Mouse (Mus musculus): ENCODE results near the gene Trhr2. TPM values are rescaled to one million over a fixed set of nuclear protein-coding genes. Genes with fewer than 3 reads are reported as not detected.

The Trhr2 gene
- polyA plus RNA-seq, 1 experiment from 2014 or later, result not detected

DNA sequence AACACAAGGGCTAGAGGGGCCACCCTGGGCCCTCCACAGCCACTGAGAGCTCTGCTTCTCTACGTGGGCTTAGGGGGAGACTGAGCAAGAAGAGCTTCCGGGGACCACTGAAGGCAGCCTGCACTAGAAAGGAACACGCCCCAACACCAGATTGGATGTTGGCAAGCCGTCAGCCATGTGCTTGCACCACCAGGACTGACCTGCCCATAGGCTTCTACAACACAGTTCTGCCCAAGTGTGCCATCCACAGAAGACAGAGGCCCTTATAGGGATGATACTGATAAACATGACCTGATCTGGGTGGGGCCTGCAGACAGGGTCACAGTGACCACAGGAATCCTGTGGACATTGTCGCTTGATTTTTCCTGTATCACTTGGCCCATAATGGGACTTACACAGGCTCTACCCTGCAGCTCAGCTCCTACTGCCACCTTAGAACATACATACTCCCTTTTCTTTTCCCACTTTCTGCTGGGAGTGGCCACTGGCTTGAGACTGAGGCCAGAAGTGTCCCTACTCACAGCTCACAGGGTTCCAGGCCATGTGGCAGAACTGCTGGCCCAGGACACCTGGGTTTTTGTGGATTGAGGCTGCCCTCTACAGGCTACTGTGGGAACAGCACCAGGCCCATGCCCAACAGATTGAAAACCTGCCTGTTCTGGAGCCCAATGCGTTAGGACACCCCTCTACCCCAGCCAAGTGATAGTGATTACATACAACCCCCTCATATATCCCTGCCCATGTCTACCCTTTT, 27.6 kb downstream of the Trhr2 start:
- peak; percentile 86 for DNase-seq (ENCODE audit: low spot score)
- H3K27ac ChIP-seq (replicated peaks), result no peak overlapping the region
- H3K4me2 ChIP-seq (replicated peaks; ENCODE audit: low read depth), result no peak overlapping the region
- H3K9me3 ChIP-seq (ENCODE audit: control insufficient read depth, low read length), result no peaks in the 10 kb centered on the region
- 61% methylated on average over 6 of the region's 6 CpGs for WGBS
- H3K4me3 ChIP-seq (ENCODE audit: low read depth, low read length), result no peak overlapping the region
- peaks cover 4% of the 10 kb centered on the region; the same call in 1 of the 2 replicates for H3K36me3 ChIP-seq (ENCODE audit: control insufficient read depth, insufficient read depth, low read length)
- TF ChIP-seq CTCF (IDR thresholded peaks at IDR 0.05; ENCODE audit: low read depth) (peak; percentile 97), EP300 (optimal IDR thresholded peaks at IDR 0.05) (no peak)
- H3K4me1 ChIP-seq (replicated peaks; ENCODE audit: control insufficient read depth, insufficient read depth), result no peaks in the 10 kb centered on the region
- no peak overlapping the region for H3K9ac ChIP-seq (ENCODE audit: low read length)
- H3K27me3 ChIP-seq (ENCODE audit: control insufficient read depth, insufficient read depth, low read length), result no peaks in the 10 kb centered on the region; the same call in 1 of the 2 replicates
- peak; percentile 11; the same call in 1 of the 2 replicates for ATAC-seq (ENCODE audit: low FRiP score, low TSS enrichment)

DNA sequence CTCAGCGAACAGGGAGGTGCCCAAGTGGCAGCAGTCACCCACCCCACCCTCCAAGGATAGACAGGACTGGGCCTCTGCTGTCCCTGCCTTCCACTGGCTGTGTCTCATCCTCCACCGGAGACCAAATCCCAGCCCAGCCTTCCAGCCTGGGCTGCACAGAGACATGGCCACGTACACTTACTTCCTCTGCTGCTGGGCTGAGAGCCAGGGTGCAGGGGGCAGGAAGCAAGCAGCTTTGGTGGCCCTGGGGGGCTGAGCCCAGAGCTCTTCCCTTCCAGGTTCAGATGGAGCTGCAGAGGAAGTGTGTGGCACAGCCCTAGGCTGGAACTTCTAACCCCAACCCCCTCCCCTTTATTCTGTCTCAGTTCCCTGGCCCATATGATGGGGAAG, 29.4 kb downstream of the Trhr2 start:
- Histone ChIP-seq H3K36me3 (ENCODE audit: control insufficient read depth, insufficient read depth, low read length) (peaks cover 4% of the 10 kb centered on the region; the same call in 1 of the 2 replicates), H3K4me3 (ENCODE audit: low read depth, low read length) (no peak overlapping the region), H3K27me3 (ENCODE audit: control insufficient read depth, insufficient read depth, low read length) (no peaks in the 10 kb centered on the region; the same call in 1 of the 2 replicates), H3K9me3 (ENCODE audit: control insufficient read depth, low read length) (no peaks in the 10 kb centered on the region), H3K9ac (ENCODE audit: low read length) (no peak overlapping the region), H3K4me2 (replicated peaks; ENCODE audit: low read depth) (no peak overlapping the region), H3K4me1 (replicated peaks; ENCODE audit: control insufficient read depth, insufficient read depth) (no peaks in the 10 kb centered on the region), H3K27ac (replicated peaks) (peak overlapping the region; percentile 35; the same call in 1 of the 2 replicates)
- DNase-seq (ENCODE audit: low spot score) (no peak), ATAC-seq (ENCODE audit: low FRiP score, low TSS enrichment) (no peak)
- TF ChIP-seq CTCF (IDR thresholded peaks at IDR 0.05; ENCODE audit: low read depth) (no peak), EP300 (optimal IDR thresholded peaks at IDR 0.05) (no peak)
- WGBS, result 38% methylated on average over 3 of the region's 3 CpGs

DNA sequence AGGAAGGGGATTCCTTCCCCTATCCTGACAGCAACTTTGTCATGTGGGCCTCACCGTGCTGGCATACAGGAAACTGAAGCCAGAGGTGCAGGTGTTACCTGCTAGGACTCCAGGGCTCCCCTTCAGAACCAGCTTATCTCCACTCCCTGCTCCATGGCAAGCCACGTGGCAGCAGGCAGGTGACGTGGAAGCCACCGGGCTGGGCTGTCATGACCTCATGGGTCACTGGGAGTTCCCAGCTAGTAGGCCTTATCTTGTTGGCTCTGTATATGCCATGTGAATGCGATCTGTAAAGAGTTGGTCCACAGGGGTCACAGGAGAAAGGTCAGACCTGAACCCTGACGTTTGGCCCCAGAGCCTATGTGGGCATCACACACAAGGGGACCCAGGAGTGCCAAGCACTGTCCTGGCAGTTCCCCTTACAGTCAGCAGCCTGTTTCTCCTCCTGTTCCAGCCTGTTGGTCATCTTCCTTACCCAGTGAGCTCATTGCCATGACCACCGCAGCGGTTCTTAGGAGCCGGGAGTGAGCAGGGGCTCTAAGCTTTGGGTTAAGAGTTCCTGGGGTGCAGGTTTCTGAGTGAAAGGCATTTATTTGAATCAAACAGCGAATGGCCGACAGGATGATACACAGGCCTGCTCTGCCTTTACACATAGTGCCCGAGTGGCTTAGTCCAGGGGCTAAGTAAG, 30.0 kb downstream of the Trhr2 start:
- no peaks in the 10 kb centered on the region for H3K9me3 ChIP-seq (ENCODE audit: control insufficient read depth, low read length)
- no peak overlapping the region for H3K9ac ChIP-seq (ENCODE audit: low read length)
- peaks cover 4% of the 10 kb centered on the region; the same call in 1 of the 2 replicates for H3K36me3 ChIP-seq (ENCODE audit: control insufficient read depth, insufficient read depth, low read length)
- DNase-seq (ENCODE audit: low spot score) (peak; percentile 90), ATAC-seq (ENCODE audit: low FRiP score, low TSS enrichment) (peak; percentile 85)
- H3K27me3 ChIP-seq (ENCODE audit: control insufficient read depth, insufficient read depth, low read length), result no peaks in the 10 kb centered on the region; the same call in 1 of the 2 replicates
- peak overlapping the region; percentile 74 for H3K27ac ChIP-seq (replicated peaks)
- H3K4me3 ChIP-seq (ENCODE audit: low read depth, low read length), result no peak overlapping the region
- no peaks in the 10 kb centered on the region for H3K4me1 ChIP-seq (replicated peaks; ENCODE audit: control insufficient read depth, insufficient read depth)
- TF ChIP-seq CTCF (IDR thresholded peaks at IDR 0.05; ENCODE audit: low read depth), result no peak
- TF ChIP-seq EP300 (optimal IDR thresholded peaks at IDR 0.05), result no peak
- H3K4me2 ChIP-seq (replicated peaks; ENCODE audit: low read depth), result no peak overlapping the region
- 65% methylated on average over 12 of the region's 12 CpGs for whole genome bisulfite sequencing

DNA sequence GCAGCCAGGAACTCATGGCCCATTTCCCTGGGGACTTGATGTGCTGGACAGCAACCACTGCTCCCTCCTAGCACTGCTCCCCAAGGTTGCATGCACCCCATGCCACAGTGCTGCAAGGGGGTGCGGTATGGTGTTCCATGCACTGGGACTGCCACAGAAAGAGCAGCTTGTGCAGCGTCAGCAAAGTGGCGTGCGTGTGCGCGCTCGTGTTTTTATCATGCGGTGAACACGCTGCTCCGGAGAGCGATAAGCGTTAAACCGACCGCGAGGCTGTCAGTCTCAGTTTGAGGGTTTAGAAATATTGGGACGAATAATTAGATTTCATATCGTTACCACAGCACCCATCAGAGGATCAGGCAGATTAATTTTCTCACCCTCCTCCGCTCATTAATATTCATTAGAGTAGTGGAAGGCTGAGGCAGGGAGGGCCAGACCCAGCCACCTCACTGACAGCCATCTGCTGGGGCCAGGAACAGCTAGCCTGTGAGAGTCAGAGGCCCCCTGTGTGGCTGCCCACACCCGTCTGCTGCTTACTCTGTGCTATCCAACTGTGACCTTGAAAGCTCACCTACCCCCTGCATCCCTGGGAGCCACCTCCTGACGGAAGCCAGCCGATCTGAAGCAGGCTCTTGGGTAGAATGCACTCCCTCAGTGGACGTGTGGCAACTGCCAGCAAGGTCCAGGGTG, 30.9 kb downstream of the Trhr2 start:
- no peak for ATAC-seq (ENCODE audit: low FRiP score, low TSS enrichment)
- WGBS, result 76% methylated on average over 22 of the region's 22 CpGs

DNA sequence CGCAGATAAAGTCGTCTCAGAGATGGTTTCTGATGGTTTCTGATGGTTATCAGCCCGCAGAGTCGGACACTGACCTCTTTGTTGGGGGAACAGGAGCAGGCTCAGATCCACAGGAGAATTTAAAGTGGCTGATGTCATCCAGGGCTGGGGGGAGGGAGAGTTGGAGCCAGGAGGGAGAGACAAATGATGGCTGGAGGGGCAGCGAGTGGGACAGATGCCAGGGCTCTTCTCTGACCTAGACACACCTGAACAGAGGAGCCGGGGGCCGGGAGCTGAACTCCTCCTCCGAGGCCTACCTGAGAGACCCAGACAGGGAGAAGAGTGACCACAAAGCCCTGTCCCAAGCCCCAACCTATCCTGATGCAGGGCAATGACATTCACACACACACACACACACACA, 31.5 kb downstream of the Trhr2 start:
- DNase-seq (ENCODE audit: low spot score) (no peak), ATAC-seq (ENCODE audit: low FRiP score, low TSS enrichment) (no peak)
- H3K9me3 ChIP-seq (ENCODE audit: control insufficient read depth, low read length), result no peaks in the 10 kb centered on the region
- WGBS, result 77% methylated on average over 8 of the region's 8 CpGs
- TF ChIP-seq EP300 (optimal IDR thresholded peaks at IDR 0.05) (no peak), CTCF (IDR thresholded peaks at IDR 0.05; ENCODE audit: low read depth) (no peak)
- H3K36me3 ChIP-seq (ENCODE audit: control insufficient read depth, insufficient read depth, low read length), result no peaks in the 10 kb centered on the region; the same call in 1 of the 2 replicates
- H3K27me3 ChIP-seq (ENCODE audit: control insufficient read depth, insufficient read depth, low read length), result no peaks in the 10 kb centered on the region
- H3K27ac ChIP-seq (replicated peaks), result no peak overlapping the region
- no peak overlapping the region for H3K4me2 ChIP-seq (replicated peaks; ENCODE audit: low read depth)
- no peak overlapping the region for H3K9ac ChIP-seq (ENCODE audit: low read length)
- H3K4me3 ChIP-seq (ENCODE audit: low read depth, low read length), result no peak overlapping the region
- no peaks in the 10 kb centered on the region for H3K4me1 ChIP-seq (replicated peaks; ENCODE audit: control insufficient read depth, insufficient read depth)

More for the DNA sequence above, 30.9 kb downstream of the Trhr2 start:
- H3K9me3 ChIP-seq (ENCODE audit: control insufficient read depth, low read length), result no peaks in the 10 kb centered on the region
- no peaks in the 10 kb centered on the region for H3K4me1 ChIP-seq (replicated peaks; ENCODE audit: control insufficient read depth, insufficient read depth)
- H3K9ac ChIP-seq (ENCODE audit: low read length), result no peak overlapping the region
- no peak overlapping the region for H3K4me3 ChIP-seq (ENCODE audit: low read depth, low read length)
- H3K36me3 ChIP-seq (ENCODE audit: control insufficient read depth, insufficient read depth, low read length), result no peaks in the 10 kb centered on the region; the same call in 1 of the 2 replicates
- H3K4me2 ChIP-seq (replicated peaks; ENCODE audit: low read depth), result no peak overlapping the region
- TF ChIP-seq CTCF (IDR thresholded peaks at IDR 0.05; ENCODE audit: low read depth), result no peak
- no peak for TF ChIP-seq EP300 (optimal IDR thresholded peaks at IDR 0.05)
- peak overlapping the region; percentile 74 for H3K27ac ChIP-seq (replicated peaks)
- no peak for DNase-seq (ENCODE audit: low spot score)
- no peaks in the 10 kb centered on the region for H3K27me3 ChIP-seq (ENCODE audit: control insufficient read depth, insufficient read depth, low read length)
